Mouse (Mus musculus): ENCODE results near the gene Cubn. TPM values are rescaled to one million over a fixed set of nuclear protein-coding genes. Genes with fewer than 3 reads are reported as not detected.

Gene Cubn
- polyA plus RNA-seq, 1 experiment: 0.17 TPM

DNA sequence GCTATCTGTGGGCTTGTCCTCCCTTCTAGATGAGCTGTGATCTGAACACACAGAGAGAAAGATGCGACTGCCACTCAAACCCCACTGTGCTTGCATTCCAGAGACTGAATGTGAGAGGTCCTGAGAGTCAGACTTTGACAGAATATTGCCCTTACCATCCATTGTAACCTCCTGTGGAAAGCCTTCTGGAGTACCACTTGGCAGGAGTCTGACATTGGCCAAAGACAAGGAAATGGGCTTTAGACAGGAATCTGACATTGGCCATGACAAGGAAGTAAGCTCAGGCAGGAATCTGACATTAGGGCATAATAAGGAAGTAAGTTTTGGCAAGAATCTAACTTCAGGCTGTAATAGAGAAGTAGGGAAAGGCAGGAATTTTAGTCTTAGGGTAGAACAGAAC lies 118.3 kb downstream of the Cubn start:
- 70% methylated on average over 1 of the region's 1 CpGs for WGBS
- no peak for TF ChIP-seq CTCF (IDR thresholded peaks at IDR 0.05; ENCODE audit: insufficient read depth, low read length)
- Histone ChIP-seq H3K4me3 (replicated peaks; ENCODE audit: extremely low read depth, low read depth, low read length) (no peak overlapping the region), H3K4me1 (ENCODE audit: control insufficient read depth, insufficient read depth, low read length) (peaks cover 10% of the 10 kb centered on the region)
- DNase-seq: no peak

DNA sequence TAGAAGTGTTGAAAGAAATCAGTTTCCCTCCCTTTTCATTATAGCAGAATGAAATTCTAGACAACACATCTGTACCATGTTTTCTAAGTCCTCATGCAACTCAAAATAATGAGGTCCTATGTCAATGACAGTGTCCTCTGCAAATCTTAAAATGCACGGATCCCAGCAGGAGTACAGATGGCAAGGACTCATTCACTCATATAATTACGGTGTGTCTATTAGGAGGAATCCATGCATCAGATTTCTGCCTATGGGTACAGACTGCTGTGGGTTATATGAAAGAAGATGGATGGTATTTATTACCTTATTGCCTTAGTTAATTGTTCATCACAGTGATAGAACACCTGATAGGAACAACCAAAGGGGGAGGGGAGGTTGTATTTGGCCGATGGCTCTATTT lies 118.8 kb downstream of the Cubn start:
- Histone ChIP-seq H3K4me3 (replicated peaks; ENCODE audit: extremely low read depth, low read depth, low read length) (no peak overlapping the region), H3K4me1 (ENCODE audit: control insufficient read depth, insufficient read depth, low read length) (peaks cover 10% of the 10 kb centered on the region)
- DNase-seq: no peak
- TF ChIP-seq CTCF (IDR thresholded peaks at IDR 0.05; ENCODE audit: insufficient read depth, low read length): no peak
- no peak for TF ChIP-seq POLR2A (IDR thresholded peaks at IDR 0.05; ENCODE audit: borderline replicate concordance, extremely low read depth, low read depth, low read length)
- 65% methylated on average over 3 of the region's 3 CpGs for WGBS

DNA sequence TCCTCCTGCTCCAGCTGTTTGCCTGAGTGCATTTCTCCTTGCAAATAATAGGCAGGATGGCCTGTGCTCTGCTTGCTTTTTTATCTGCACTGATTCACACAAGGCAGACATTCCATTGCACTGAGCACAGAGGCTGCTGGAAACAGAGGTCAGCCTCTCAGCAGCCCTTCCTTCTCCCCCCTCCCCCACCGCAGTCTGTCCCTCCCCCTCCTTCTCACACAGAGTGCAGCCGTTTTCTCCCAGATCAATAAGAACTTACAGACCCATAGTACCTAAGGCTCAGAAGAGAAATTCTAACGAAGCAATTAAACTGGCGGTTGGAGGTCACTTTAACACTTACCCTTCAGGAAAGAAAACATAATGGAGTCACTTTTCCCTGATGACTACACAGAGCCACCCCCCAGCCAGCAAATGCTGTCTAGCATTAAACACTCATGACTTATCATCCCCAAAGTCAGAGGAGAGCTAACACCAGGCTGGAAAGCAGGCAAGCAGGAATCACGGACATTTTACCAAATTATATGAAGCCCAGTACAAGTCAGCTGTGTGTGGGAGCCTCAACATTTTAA lies 119.3 kb downstream of the Cubn start:
- DNase-seq: no peak
- WGBS: 23% methylated on average over 5 of the region's 5 CpGs
- Histone ChIP-seq H3K4me3 (replicated peaks; ENCODE audit: extremely low read depth, low read depth, low read length) (no peak overlapping the region), H3K4me1 (ENCODE audit: control insufficient read depth, insufficient read depth, low read length) (peaks cover 10% of the 10 kb centered on the region)
- TF ChIP-seq POLR2A (IDR thresholded peaks at IDR 0.05; ENCODE audit: borderline replicate concordance, extremely low read depth, low read depth, low read length) (no peak), CTCF (IDR thresholded peaks at IDR 0.05; ENCODE audit: insufficient read depth, low read length) (no peak)

GRCm38 (mm10) chr2:13371797-13372170 lies 119.8 kb downstream of the Cubn start:
- DNase-seq: peak; percentile 15
- no peak for TF ChIP-seq CTCF (IDR thresholded peaks at IDR 0.05; ENCODE audit: insufficient read depth, low read length)
- TF ChIP-seq POLR2A (IDR thresholded peaks at IDR 0.05; ENCODE audit: borderline replicate concordance, extremely low read depth, low read depth, low read length): no peak
- Histone ChIP-seq H3K4me1 (ENCODE audit: control insufficient read depth, insufficient read depth, low read length) (peaks cover 10% of the 10 kb centered on the region), H3K4me3 (replicated peaks; ENCODE audit: extremely low read depth, low read depth, low read length) (no peak overlapping the region)
- 12% methylated on average over 4 of the region's 4 CpGs for WGBS

GRCm38 (mm10) chr2:13371072-13371796 lies 120.4 kb downstream of the Cubn start:
- 40% methylated on average over 10 of the region's 10 CpGs for WGBS
- Histone ChIP-seq H3K4me1 (ENCODE audit: control insufficient read depth, insufficient read depth, low read length) (peaks cover 10% of the 10 kb centered on the region), H3K4me3 (replicated peaks; ENCODE audit: extremely low read depth, low read depth, low read length) (no peak overlapping the region)
- no peak for TF ChIP-seq POLR2A (IDR thresholded peaks at IDR 0.05; ENCODE audit: borderline replicate concordance, extremely low read depth, low read depth, low read length)
- TF ChIP-seq CTCF (IDR thresholded peaks at IDR 0.05; ENCODE audit: insufficient read depth, low read length): no peak
- no peak for DNase-seq

- TF ChIP-seq POLR2A (IDR thresholded peaks at IDR 0.05; ENCODE audit: borderline replicate concordance, extremely low read depth, low read depth, low read length) (no peak), CTCF (IDR thresholded peaks at IDR 0.05; ENCODE audit: insufficient read depth, low read length) (no peak)
- Histone ChIP-seq H3K4me3 (replicated peaks; ENCODE audit: extremely low read depth, low read depth, low read length) (no peak overlapping the region), H3K4me1 (ENCODE audit: control insufficient read depth, insufficient read depth, low read length) (peaks cover 10% of the 10 kb centered on the region)
- no peak for DNase-seq
- WGBS: 71% methylated on average over 2 of the region's 2 CpGs
Observed at GRCm38 (mm10) chr2:13370556-13370955, 121.1 kb downstream of the Cubn start.

GRCm38 (mm10) chr2:13368517-13368916 lies 123.1 kb downstream of the Cubn start:
- no peak overlapping the region for H3K4me3 ChIP-seq (replicated peaks; ENCODE audit: extremely low read depth, low read depth, low read length)
- no peak for DNase-seq
- 59% methylated on average over 3 of the region's 3 CpGs for WGBS

DNA sequence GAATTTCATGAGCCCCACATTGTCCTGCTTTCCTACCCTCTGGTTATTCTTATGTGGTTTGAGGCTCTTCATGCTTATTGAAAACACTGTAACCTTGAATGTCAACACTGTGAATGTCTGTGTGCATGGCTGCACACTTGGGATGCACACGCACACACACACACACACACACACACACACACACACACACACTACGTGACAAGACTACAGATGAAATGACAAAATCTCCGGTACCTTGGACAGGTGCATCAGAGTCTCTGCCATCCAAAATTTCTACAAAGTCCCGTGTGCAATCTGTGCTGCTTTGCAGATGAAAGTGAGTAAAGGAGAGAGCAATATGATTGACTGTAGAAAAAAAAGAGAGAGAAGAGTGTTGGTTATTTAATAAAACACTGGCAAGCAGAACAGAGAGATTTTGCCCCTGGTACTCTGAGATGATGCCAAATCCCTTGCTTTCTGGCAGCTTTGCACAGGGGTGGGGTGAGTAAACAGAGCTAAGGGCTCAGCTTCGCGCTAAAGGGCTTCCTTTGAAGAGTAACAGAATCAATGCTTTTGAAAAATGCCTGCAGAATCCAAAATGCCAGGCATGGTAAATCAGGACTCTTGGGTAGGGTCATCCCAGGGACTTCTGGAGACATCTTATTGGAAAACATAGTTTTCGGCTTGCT lies 133.6 kb downstream of the Cubn start:
- Histone ChIP-seq H3K4me3 (replicated peaks; ENCODE audit: extremely low read depth, low read depth, low read length) (no peak overlapping the region), H3K4me1 (ENCODE audit: control insufficient read depth, insufficient read depth, low read length) (peaks cover 2% of the 10 kb centered on the region; the same call in 1 of the 2 replicates)
- WGBS: 56% methylated on average over 7 of the region's 7 CpGs
- TF ChIP-seq POLR2A (IDR thresholded peaks at IDR 0.05; ENCODE audit: borderline replicate concordance, extremely low read depth, low read depth, low read length): no peak
- TF ChIP-seq CTCF (IDR thresholded peaks at IDR 0.05; ENCODE audit: insufficient read depth, low read length): no peak
- DNase-seq: no peak

More at GRCm38 (mm10) chr2:13368517-13368916, 123.1 kb downstream of the Cubn start:
- H3K4me1 ChIP-seq (ENCODE audit: control insufficient read depth, insufficient read depth, low read length): peaks cover 10% of the 10 kb centered on the region
- TF ChIP-seq POLR2A (IDR thresholded peaks at IDR 0.05; ENCODE audit: borderline replicate concordance, extremely low read depth, low read depth, low read length): no peak
- no peak for TF ChIP-seq CTCF (IDR thresholded peaks at IDR 0.05; ENCODE audit: insufficient read depth, low read length)

- H3K4me1 ChIP-seq (ENCODE audit: control insufficient read depth, insufficient read depth, low read length): no peaks in the 10 kb centered on the region; the same call in 1 of the 2 replicates
- no peak overlapping the region for H3K4me3 ChIP-seq (replicated peaks; ENCODE audit: extremely low read depth, low read depth, low read length)
- TF ChIP-seq POLR2A (IDR thresholded peaks at IDR 0.05; ENCODE audit: borderline replicate concordance, extremely low read depth, low read depth, low read length) (no peak), CTCF (IDR thresholded peaks at IDR 0.05; ENCODE audit: insufficient read depth, low read length) (no peak)
- WGBS: 94% methylated on average over 3 of the region's 3 CpGs
- no peak for DNase-seq
Observed at GRCm38 (mm10) chr2:13352775-13353174, 138.8 kb downstream of the Cubn start.
